ENCODE assay signal across 17 mouse cellular contexts in genomic region chr8:88544677-88545076, GRCm38 (mm10). TPM values are rescaled to one million over a fixed set of nuclear protein-coding genes. Genes with fewer than 3 reads are reported as not detected.
DNase-seq lines count a peak whose midpoint lies in the region; ATAC-seq and TF ChIP-seq lines count a peak whose summit lies in the region.
"Had no signal": no experiment of that assay in that cellular context is flagged by ENCODE, and none has a peak within 500 bp of the region (broad histone marks: within the 10 kb centered on the region; RNA-seq: fewer than 3 reads in every experiment).

No protein-coding gene starts in this region.

- H3K27ac ChIP-seq in heart, embryonic 12.5 days (ENCODE audit: poor library complexity, severe bottlenecking), result no peak overlapping the region
- no peak overlapping the region for H3K27ac ChIP-seq in lung, embryonic 16.5 days (ENCODE audit: low read length)
- no peak overlapping the region for H3K27ac ChIP-seq in embryonic facial prominence, embryonic 14.5 days (replicated peaks; ENCODE audit: low read depth, low read length)
- H3K27ac ChIP-seq in limb, embryonic 15.5 days, result peak overlapping the region; percentile 91; the same call in 1 of the 2 replicates
- no peak overlapping the region for H3K27ac ChIP-seq in midbrain, embryonic 14.5 days (replicated peaks; ENCODE audit: low read depth, low read length)
- H3K27ac ChIP-seq in liver, postnatal 0 days (ENCODE audit: low read depth), result no peak overlapping the region
- H3K27ac ChIP-seq: liver, embryonic 13.5 days; midbrain, embryonic 12.5 days had no signal

- peaks cover 13% of the 10 kb centered on the region for H3K36me3 ChIP-seq in heart, embryonic 12.5 days
- H3K36me3 ChIP-seq in lung, embryonic 16.5 days (ENCODE audit: control insufficient read depth, insufficient read depth, low read length), result peaks cover 10% of the 10 kb centered on the region
- H3K36me3 ChIP-seq in embryonic facial prominence, embryonic 14.5 days (ENCODE audit: control insufficient read depth, insufficient read depth, low read length), result peaks cover 36% of the 10 kb centered on the region
- H3K36me3 ChIP-seq in limb, embryonic 15.5 days, result peaks cover 12% of the 10 kb centered on the region
- 0 out of 2 replicates have a peak, but pooled peaks cover 6% of the 10 kb centered on the region for H3K36me3 ChIP-seq in midbrain, embryonic 14.5 days (ENCODE audit: control insufficient read depth, insufficient read depth, low read length)
- H3K36me3 ChIP-seq in liver, postnatal 0 days (replicated peaks; ENCODE audit: insufficient read depth, low read length), result no peaks in the 10 kb centered on the region
- H3K36me3 ChIP-seq: liver, embryonic 13.5 days had no signal

- H3K9me3 ChIP-seq in heart, embryonic 12.5 days (replicated peaks), result peaks cover 10% of the 10 kb centered on the region; the same call in 1 of the 2 replicates
- peaks cover 6% of the 10 kb centered on the region for H3K9me3 ChIP-seq in lung, embryonic 16.5 days (ENCODE audit: control insufficient read depth, low read length)
- H3K9me3 ChIP-seq in embryonic facial prominence, embryonic 14.5 days (ENCODE audit: control insufficient read depth, low read length), result peaks cover 8% of the 10 kb centered on the region; the same call in 1 of the 2 replicates
- no peaks in the 10 kb centered on the region for H3K9me3 ChIP-seq in limb, embryonic 15.5 days
- no peaks in the 10 kb centered on the region for H3K9me3 ChIP-seq in midbrain, embryonic 14.5 days (ENCODE audit: control insufficient read depth, low read length)
- no peaks in the 10 kb centered on the region for H3K9me3 ChIP-seq in liver, postnatal 0 days (ENCODE audit: low read length)
- H3K9me3 ChIP-seq: liver, embryonic 13.5 days had no signal

- peak; percentile 87 for DNase-seq in heart, adult 11 months
- DNase-seq in lung, postnatal 10 days, result no peak
- peak; percentile 83 for DNase-seq in embryonic facial prominence, embryonic 14.5 days (ENCODE audit: low spot score)
- no peak for DNase-seq in midbrain, embryonic 14.5 days
- no peak for DNase-seq in liver, postnatal 0 days
- DNase-seq: adrenal gland, adult 8-10 months; cerebellum, postnatal 10 days; forebrain, postnatal 0 days; kidney, postnatal 25 days; layer of hippocampus, adult 9-11 months; liver, embryonic 13.5 days; right cerebral cortex, adult 18-20 months had no signal

- no peak overlapping the region for H3K9ac ChIP-seq in heart, embryonic 12.5 days
- H3K9ac ChIP-seq in lung, embryonic 16.5 days (ENCODE audit: low read length), result no peak overlapping the region
- H3K9ac ChIP-seq in embryonic facial prominence, embryonic 14.5 days (ENCODE audit: low read depth, low read length), result no peak overlapping the region
- no peak overlapping the region for H3K9ac ChIP-seq in limb, embryonic 15.5 days
- H3K9ac ChIP-seq in midbrain, embryonic 14.5 days (replicated peaks; ENCODE audit: low read length), result no peak overlapping the region
- H3K9ac ChIP-seq in liver, postnatal 0 days (replicated peaks), result no peak overlapping the region
- H3K9ac ChIP-seq: forebrain, postnatal 0 days; liver, embryonic 13.5 days; midbrain, embryonic 12.5 days had no signal

- TF ChIP-seq EP300 in liver, postnatal 0 days (IDR thresholded peaks at IDR 0.05; ENCODE audit: low read depth), result no peak

- ATAC-seq in heart, embryonic 12.5 days (ENCODE audit: insufficient number of reproducible peaks, low FRiP score), result no peak
- ATAC-seq in lung, embryonic 16.5 days (ENCODE audit: low read depth), result peak; percentile 11
- peak; percentile 58 for ATAC-seq in embryonic facial prominence, embryonic 14.5 days (ENCODE audit: low read depth)
- ATAC-seq in limb, embryonic 15.5 days (ENCODE audit: insufficient number of reproducible peaks, low FRiP score, low TSS enrichment, low read depth), result peak; percentile 42; the same call in 1 of the 2 replicates
- no peak for ATAC-seq in midbrain, embryonic 14.5 days (ENCODE audit: low FRiP score, low TSS enrichment)
- ATAC-seq in liver, postnatal 0 days, result no peak
- ATAC-seq: forebrain, postnatal 0 days had no signal

- 79% methylated on average over 4 of the region's 4 CpGs for WGBS in heart, embryonic 12.5 days
- 47% methylated on average over 4 of the region's 4 CpGs for WGBS in lung, embryonic 16.5 days
- 34% methylated on average over 4 of the region's 4 CpGs for WGBS in embryonic facial prominence, embryonic 14.5 days
- WGBS in limb, embryonic 15.5 days, result 27% methylated on average over 4 of the region's 4 CpGs
- WGBS in midbrain, embryonic 14.5 days, result 84% methylated on average over 4 of the region's 4 CpGs
- 88% methylated on average over 4 of the region's 4 CpGs for WGBS in liver, postnatal 0 days (ENCODE audit: insufficient replicate concordance)

- peaks cover 34% of the 10 kb centered on the region for H3K4me1 ChIP-seq in heart, embryonic 12.5 days (replicated peaks)
- H3K4me1 ChIP-seq in lung, embryonic 16.5 days (replicated peaks; ENCODE audit: control insufficient read depth, insufficient read depth, low read length), result peaks cover 53% of the 10 kb centered on the region
- peaks cover 28% of the 10 kb centered on the region for H3K4me1 ChIP-seq in embryonic facial prominence, embryonic 14.5 days (ENCODE audit: control insufficient read depth, insufficient read depth, low read length)
- peaks cover 41% of the 10 kb centered on the region for H3K4me1 ChIP-seq in limb, embryonic 15.5 days
- H3K4me1 ChIP-seq in midbrain, embryonic 14.5 days (ENCODE audit: control insufficient read depth, insufficient read depth, low read length), result no peaks in the 10 kb centered on the region
- no peaks in the 10 kb centered on the region for H3K4me1 ChIP-seq in liver, postnatal 0 days (ENCODE audit: insufficient read depth)
- H3K4me1 ChIP-seq: liver, embryonic 13.5 days; midbrain, embryonic 12.5 days had no signal

- no peak overlapping the region for H3K4me3 ChIP-seq in heart, embryonic 12.5 days
- no peak overlapping the region for H3K4me3 ChIP-seq in lung, embryonic 16.5 days (ENCODE audit: low read length)
- no peak overlapping the region for H3K4me3 ChIP-seq in embryonic facial prominence, embryonic 14.5 days (ENCODE audit: low read depth, low read length)
- H3K4me3 ChIP-seq in limb, embryonic 15.5 days, result no peak overlapping the region
- H3K4me3 ChIP-seq in midbrain, embryonic 14.5 days (replicated peaks; ENCODE audit: low read depth, low read length), result no peak overlapping the region
- H3K4me3 ChIP-seq in liver, postnatal 0 days (ENCODE audit: low read depth, low read length), result no peak overlapping the region
- H3K4me3 ChIP-seq: liver, embryonic 13.5 days; midbrain, embryonic 12.5 days had no signal

- TF ChIP-seq CTCF in liver, postnatal 0 days (IDR thresholded peaks at IDR 0.05; ENCODE audit: low read depth), result no peak

- no peaks in the 10 kb centered on the region for H3K27me3 ChIP-seq in heart, embryonic 12.5 days (replicated peaks)
- H3K27me3 ChIP-seq in lung, embryonic 16.5 days (ENCODE audit: control insufficient read depth, insufficient read depth, low read depth, low read length), result no peaks in the 10 kb centered on the region
- no peaks in the 10 kb centered on the region for H3K27me3 ChIP-seq in embryonic facial prominence, embryonic 14.5 days (replicated peaks; ENCODE audit: control insufficient read depth, insufficient read depth, low read length)
- no peaks in the 10 kb centered on the region for H3K27me3 ChIP-seq in limb, embryonic 15.5 days
- no peaks in the 10 kb centered on the region for H3K27me3 ChIP-seq in midbrain, embryonic 14.5 days (ENCODE audit: control insufficient read depth, insufficient read depth, low read length)
- H3K27me3 ChIP-seq in liver, postnatal 0 days (ENCODE audit: insufficient read depth, low read length), result no peaks in the 10 kb centered on the region
- H3K27me3 ChIP-seq: CH12.LX; liver, embryonic 13.5 days; midbrain, embryonic 12.5 days had no signal

- no peak overlapping the region for H3K4me2 ChIP-seq in heart, embryonic 12.5 days
- H3K4me2 ChIP-seq in lung, embryonic 16.5 days (ENCODE audit: low read depth, low read length), result no peak overlapping the region
- H3K4me2 ChIP-seq in embryonic facial prominence, embryonic 14.5 days (ENCODE audit: low read depth, low read length), result no peak overlapping the region
- H3K4me2 ChIP-seq in limb, embryonic 15.5 days, result no peak overlapping the region
- no peak overlapping the region for H3K4me2 ChIP-seq in midbrain, embryonic 14.5 days (ENCODE audit: low read length)
- H3K4me2 ChIP-seq in liver, postnatal 0 days (ENCODE audit: low read depth, low read length), result no peak overlapping the region
- H3K4me2 ChIP-seq: liver, embryonic 13.5 days; midbrain, embryonic 12.5 days had no signal

RNA-seq across cellular contexts. Expression of gene Nkd1, which starts 23.5 kb away (rescaled TPM):
- 26.5 and 27.7 TPM in 2 replicates for polyA plus RNA-seq in heart, embryonic 12.5 days (2016; fragmentation: Nextera tagmentation; extraction: Ambion mirVana)
- polyA plus RNA-seq in lung, embryonic 16.5 days (2015; fragmentation: Nextera tagmentation; extraction: Ambion mirVana), result 49.6 and 54.2 TPM in 2 replicates
- polyA plus RNA-seq in embryonic facial prominence, embryonic 14.5 days (2014; fragmentation: Nextera tagmentation; extraction: Ambion mirVana), result 46.4 and 50.4 TPM in 2 replicates
- polyA plus RNA-seq in limb, embryonic 15.5 days (2015; fragmentation: Nextera tagmentation; extraction: Ambion mirVana), result 63.5 and 67.2 TPM in 2 replicates
- polyA plus RNA-seq in midbrain, embryonic 14.5 days (2014; fragmentation: Nextera tagmentation; extraction: Ambion mirVana), result 46.2 and 66.4 TPM in 2 replicates
- 2.5 and 2.9 TPM in 2 replicates for polyA plus RNA-seq in liver, postnatal 0 days (2015; fragmentation: Nextera tagmentation; extraction: Ambion mirVana)

Comparison
In these comparisons a context has a peak if more than half of its experiments do, and no peak if none do; other contexts are left out.
1. DNase-seq: peak in heart, adult 11 months (single experiment) and embryonic facial prominence, embryonic 14.5 days (single experiment); none in lung, postnatal 10 days (single experiment), midbrain, embryonic 14.5 days (single experiment) and liver, postnatal 0 days (single experiment).
2. ATAC-seq: peak in lung, embryonic 16.5 days (single experiment), embryonic facial prominence, embryonic 14.5 days (single experiment) and limb, embryonic 15.5 days (single experiment); none in heart, embryonic 12.5 days (single experiment), midbrain, embryonic 14.5 days (single experiment) and liver, postnatal 0 days (single experiment).